Mouse (Mus musculus) cerebellum, adult 9-10 months (tissue): ENCODE measurements around the gene Rbm7.
"Not testable (repeated sequence)": the region's sequence is repeated elsewhere in the genome, so short reads cannot be mapped to it uniquely, and the experiment has no call there.

ENCODE experiments used
- DNase-seq: peaks from one replicate; pipeline ENCODE4 v3.0.0; 2022

The Rbm7 gene

GRCm38 (mm10) chr9:48494817-48495547 lies at the start of gene Rbm7, which contains the start of gene Gm5617:
Rbm7 (minus strand) TSS chr9:48495299.
Gm5617 (plus strand) TSS chr9:48495442.
- DNase-seq = peak; percentile 93

DNA sequence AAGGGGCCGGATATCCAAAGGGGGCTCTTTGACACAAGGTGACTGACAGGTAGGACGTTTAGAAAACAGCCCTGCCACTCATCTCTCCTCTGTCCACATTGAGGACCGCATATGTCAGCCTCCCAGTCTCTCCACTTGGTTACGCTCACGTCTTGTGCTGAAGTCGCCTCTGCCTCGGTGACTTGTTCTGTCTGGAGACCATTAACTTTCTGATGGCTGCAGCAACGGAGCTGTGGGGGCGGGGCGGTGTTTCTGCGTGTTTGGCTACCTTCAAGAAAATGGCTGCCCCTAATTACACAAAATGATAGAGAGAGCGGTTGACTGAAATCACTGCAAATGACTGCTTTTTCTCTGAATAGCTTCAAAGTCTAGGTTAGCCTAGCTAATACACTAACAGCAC lies 43.6 kb upstream of the Rbm7 start:
- DNase-seq = no peak

GRCm38 (mm10) chr9:48538044-48538645 lies 43.0 kb upstream of the Rbm7 start:
- no peak for DNase-seq

- DNase-seq = not testable (repeated sequence)
Measured at GRCm38 (mm10) chr9:48537616-48538015, 42.5 kb upstream of the Rbm7 start.

DNA sequence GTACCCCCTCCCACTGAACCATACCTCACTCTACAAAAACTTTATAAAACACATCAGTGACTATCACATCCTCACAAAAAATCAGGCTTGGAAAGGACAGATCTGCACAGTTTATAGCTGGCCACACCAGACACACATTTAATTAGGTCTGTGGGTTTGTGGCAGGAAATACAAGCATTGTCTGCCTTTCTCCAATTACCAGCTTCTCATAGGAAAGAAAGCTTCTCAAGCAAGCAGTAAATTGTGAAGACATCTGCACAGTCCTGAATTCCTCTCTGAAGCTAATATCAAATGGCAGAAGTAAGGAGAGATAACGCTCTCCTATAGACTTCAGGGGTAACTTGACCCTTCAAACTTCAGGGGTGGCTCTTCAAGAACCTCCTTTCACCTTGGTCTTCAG lies 41.3 kb upstream of the Rbm7 start:
- DNase-seq = no peak

DNA sequence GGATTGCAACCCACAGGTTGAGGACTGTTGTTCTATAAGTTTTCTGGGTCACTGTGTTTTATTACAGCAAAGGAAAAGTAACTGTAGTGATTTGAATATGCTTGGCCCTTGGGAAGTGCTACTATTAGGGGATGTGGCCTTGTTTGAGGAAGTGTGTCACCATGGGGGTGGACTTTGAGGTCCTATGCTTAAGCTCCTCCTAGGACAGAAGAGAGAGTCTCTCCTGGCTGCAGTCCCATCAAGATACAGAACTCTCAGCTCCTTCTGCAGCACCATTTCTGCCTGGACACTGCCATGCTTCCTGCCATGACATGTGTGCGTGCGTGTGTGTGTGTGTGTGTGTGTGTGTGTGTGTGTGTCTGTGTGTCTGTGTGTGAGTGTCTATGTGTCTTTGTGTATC lies 37.6 kb upstream of the Rbm7 start:
- no peak for DNase-seq

GRCm38 (mm10) chr9:48532203-48532602 lies 37.1 kb upstream of the Rbm7 start:
- DNase-seq = no peak

DNA sequence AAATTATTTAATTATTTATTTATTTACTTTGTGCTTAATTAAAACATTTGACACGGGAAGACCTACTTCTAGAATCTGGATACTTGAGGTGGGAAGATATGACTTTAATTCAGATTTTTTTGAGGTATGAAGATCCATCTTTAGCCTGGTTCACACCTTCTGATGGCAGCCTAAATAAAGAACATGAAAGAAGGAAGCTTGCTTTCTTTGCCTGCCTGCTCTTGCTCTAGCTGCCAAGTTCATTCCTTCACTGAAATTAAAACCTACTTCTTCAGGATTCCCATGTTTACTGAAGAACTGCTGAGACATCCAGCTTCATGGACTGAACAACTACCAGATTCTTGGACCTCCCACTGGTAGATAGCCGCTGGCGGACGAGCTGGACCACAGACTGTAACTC lies 36.2 kb upstream of the Rbm7 start:
- DNase-seq = no peak

GRCm38 (mm10) chr9:48526520-48526919 lies 31.4 kb upstream of the Rbm7 start:
- DNase-seq = no peak

DNA sequence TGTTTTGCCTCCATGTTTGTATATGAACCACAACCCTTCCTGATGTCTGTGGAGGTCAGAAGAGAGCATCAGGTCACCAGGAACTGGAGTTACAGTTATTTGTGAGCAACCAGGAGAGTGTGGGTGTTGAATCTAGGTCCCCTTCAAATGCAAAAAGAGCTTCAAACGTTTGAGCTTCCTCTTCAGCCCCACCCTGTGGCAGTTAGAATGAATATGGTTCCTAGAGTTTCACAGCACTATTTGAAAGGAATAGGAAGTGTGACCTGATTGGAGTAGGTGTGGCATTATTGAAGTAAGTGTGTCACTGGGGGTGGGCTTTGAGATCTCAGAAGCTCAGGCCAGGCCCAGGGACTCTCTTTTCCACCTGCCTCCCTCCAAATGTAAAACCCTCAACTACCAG lies 30.5 kb upstream of the Rbm7 start:
- DNase-seq = no peak

DNA sequence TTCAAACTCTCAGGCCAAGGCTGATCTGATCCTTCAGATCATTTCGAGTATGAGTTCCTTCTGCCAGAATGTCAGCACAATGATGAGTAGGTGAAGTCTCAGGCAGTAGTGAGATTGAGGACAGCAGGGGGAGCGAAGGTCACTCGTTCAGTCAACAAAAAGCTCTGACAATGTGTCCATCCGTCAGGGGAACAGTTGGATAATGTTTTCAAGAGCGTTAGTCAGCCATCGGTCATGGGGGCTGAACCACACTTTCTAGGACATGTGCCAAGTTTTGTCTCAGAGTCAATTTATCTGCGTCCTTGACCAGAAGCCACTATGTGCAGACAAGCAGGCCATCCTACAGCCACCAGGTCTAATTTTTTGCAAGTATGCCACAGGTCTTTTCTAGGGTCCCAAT lies 25.3 kb upstream of the Rbm7 start:
- not testable (repeated sequence) for DNase-seq

- no peak for DNase-seq
Measured at GRCm38 (mm10) chr9:48517372-48518130, 22.5 kb upstream of the Rbm7 start.

DNA sequence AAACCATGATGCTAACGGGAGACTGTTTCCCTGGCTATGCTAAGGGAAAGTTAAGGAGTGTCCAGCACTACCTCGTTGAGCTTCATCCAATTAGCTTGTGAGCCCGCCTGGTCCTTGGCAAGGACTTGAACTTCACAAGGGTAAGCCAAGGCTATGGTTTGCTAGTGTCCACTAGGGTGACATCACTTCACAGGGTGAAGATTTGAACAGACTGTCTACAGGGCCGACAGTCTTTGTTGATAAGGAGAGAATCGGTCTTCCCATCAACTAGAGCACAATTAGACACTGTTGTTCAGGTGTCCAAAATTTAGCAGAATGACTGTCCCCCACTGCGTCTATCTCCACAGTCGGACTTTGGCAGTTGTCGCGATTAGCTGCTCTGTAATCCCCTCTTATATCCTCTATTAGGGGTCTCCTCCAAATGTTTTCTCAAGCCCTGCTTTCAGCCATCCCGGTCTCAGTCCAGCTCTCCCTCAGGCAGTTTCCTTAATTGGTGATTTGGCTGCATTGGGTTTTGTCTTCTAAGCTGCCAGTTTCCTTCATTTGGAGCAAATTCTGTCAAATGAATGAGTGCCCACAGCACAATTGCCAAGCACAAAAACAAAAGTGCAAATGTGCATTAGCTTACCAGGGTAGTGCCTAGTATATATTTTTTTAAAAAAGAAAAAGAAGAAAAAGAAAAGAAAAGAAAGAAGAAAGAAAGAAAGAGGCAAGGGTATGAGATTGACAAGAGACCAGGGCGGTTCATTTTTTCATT lies 21.7 kb upstream of the Rbm7 start:
- no peak for DNase-seq

GRCm38 (mm10) chr9:48515332-48515731 lies 20.2 kb upstream of the Rbm7 start:
- no peak for DNase-seq

DNA sequence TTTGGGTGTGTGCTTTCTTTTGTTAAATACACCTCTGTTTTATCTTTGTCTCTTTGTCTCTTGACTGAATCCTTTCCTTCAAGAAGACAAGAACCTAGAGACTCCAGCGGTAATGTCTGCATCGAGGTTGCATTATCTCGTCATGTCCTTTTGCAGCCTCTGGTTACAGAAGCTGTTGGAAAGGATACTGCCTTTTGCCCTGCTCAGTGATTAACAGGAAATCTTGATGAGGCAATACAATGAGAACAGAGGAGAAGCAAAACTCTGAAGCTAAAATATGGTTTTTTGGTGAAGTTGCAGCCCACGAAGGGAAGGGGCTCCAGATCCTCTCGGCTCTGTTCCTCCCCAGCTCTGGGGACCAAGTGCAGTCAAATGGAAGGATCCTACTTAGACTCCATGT lies 15.0 kb upstream of the Rbm7 start:
- no peak for DNase-seq

DNA sequence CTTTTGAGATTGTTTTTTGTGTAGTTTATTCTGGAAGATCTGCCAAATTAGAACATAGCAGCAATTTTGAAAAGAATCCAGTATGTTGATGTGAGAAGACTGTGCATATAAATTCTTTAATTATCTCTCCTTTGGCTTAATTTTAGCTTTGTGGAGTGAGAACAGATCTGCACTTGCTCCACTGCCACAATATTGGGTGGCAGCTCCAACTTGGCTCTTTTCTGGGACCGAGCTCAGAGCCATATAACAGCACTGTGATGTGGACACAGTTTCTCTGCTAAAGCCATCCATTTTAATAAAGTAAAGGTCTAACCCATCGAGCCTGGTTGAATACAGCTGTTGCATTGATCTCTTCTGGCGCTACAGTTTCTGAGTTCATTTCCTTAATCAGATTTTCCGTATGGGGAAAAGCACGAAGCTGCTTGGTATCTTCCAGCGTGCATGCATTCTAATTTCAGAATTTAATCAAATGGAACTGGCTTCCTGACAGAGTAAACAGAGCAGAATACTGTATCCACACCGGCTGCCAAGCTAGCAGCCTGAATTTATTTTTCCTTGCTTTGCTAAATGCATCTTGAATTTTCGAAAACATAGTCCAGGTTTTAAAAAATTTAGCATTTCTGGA lies 9.8 kb upstream of the Rbm7 start:
- DNase-seq = no peak

DNA sequence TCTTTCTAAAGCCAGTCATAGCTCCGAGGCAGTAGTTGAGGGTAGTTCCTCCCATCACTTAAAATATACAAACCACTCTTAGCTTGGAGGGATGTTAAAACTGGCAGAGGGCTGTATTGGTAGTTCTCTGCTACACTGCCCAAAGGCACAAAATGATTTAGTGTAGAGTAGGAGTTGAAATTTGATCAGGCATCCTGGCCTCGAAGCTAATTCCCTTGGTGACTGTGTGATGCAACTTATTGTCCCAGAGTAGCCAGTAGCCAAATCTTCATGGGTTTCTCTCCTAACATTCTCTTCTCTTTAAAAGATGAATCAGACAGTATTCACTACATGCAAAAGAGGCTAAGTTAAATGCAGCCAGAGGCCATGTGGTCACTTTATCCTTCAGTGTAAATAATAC lies 7.9 kb upstream of the Rbm7 start:
- DNase-seq = no peak

DNA sequence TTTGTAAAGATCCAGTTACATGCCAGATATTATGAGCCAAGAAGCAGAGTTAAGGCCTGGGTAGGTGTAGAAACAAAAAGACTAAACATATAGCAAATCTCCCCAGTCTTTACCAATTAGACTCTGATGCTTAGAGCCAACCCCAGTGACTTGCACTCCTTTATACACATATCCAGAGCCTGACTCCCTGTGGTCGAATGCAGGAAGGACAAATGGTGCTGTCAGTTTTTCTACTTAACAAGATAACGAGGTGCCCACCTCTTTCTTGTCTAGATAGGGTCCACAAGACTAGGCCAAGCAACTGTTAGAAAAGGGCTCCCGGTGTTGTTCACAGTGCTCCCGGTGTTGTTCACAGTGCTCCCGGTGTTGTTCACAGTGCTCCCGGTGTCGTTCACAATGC lies 6.1 kb upstream of the Rbm7 start:
- DNase-seq = no peak

- DNase-seq = no peak
Measured at GRCm38 (mm10) chr9:48495548-48495932, 441 bp upstream of the Rbm7 start.

GRCm38 (mm10) chr9:48481214-48482134 lies 13.6 kb downstream of the Rbm7 start:
- no peak for DNase-seq

DNA sequence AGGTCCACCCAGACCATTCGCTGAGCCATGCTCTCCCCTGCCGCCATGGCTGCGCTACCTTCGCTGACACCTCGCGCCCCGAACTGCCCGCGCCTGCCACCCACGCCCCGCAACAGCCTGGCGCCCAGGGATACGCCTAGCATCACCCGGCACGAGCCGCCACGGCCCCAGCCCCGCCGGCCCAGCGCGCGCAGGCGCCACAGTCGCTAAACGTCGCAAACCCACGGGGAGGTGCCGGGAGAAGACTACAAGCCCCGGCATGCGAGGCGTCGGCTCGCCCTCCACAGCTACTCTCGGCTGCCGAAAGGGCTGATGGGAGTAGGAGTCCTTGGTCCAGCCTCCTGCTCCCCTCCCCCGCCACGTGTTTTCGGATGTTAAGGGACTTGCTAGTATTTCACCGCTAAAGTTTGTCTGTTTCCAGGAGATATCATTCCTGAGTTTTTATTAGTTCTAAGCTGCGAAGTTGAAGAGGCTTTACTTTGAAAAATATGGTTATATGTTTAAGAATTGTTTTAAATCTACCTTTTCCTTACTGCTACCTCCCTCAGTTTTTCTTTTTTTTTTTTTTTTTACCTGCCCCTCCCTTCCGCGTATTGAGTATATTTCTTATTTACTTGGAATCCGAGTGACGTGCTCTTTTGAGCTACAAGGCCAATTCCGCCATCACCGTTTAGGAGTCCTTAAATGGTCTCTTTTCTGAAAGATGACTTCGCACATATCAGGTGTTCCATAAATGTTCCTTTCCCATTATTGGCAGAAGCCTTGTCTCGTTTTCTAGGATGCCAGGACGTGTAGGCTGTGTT lies 14.5 kb downstream of the Rbm7 start, which contains the start of gene Rexo2:
Gene Rexo2, minus strand, starts transcription at position 213 of the 803 bp plus-strand sequence.
- DNase-seq = peak; percentile 93
